Mouse (Mus musculus): ENCODE results near the gene Ddb2.

GRCm38 (mm10) chr2:91169587-91170322, 67.0 kb downstream of the Ddb2 start:
- TF ChIP-seq CTCF (IDR thresholded peaks at IDR 0.05; ENCODE audit: low read depth, low read length) = no peak
- TF ChIP-seq POLR2A (IDR thresholded peaks at IDR 0.05; ENCODE audit: extremely low read depth, insufficient read depth, low read length) = no peak
